Mouse (Mus musculus): ENCODE results near the gene S100a10.

- no peak for TF ChIP-seq POLR2A (IDR thresholded peaks at IDR 0.05; ENCODE audit: control insufficient read depth, extremely low read depth, insufficient read depth, low read length, poor library complexity)
- no peak for TF ChIP-seq CTCF (IDR thresholded peaks at IDR 0.05; ENCODE audit: borderline replicate concordance, control insufficient read depth, extremely low read depth, insufficient read depth, low read length, poor library complexity)
These were observed 7.5 kb downstream of the S100a10 start for GRCm38 (mm10) chr3:93562372-93562771.

Measured in thymus, adult 2 months (tissue).